Mouse (Mus musculus) olfactory bulb, adult 2 months (tissue): ENCODE measurements around the gene Prlhr.

Experiments
- CTCF ChIP-seq: fragments of 200-500 bp; IDR thresholded peaks from 2 replicates; pipeline ENCODE4 v1.5.1; 2012; ENCODE audit warnings: low read depth, mild to moderate bottlenecking, low read length, moderate library complexity; ENCODE audit not compliant: insufficient read depth
- POLR2A ChIP-seq: fragments of 200-500 bp; IDR thresholded peaks from 2 replicates; pipeline ENCODE4 v1.6.1; 2012; ENCODE audit warnings: mild to moderate bottlenecking, low read depth, low read length, moderate library complexity; ENCODE audit not compliant: insufficient read depth

DNA sequence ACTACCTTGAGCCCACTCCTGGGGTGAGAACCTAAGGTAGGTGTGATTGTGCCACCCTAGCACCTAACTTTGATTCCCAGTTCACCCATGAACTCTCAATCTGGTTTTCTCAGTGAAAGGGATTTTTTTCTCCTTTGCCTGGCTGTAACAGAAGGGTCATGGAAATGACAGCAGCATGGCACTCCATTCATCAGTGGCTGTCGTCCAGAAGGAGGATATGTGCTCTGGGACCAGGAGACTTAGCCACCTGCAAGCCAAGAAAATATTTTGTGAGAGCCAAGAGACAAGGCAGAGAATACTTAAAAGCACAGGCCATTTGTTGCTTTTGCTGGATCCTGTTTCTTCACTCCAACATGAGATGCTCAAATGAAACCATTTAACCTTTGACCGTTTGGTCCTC is 6.6 kb downstream of the Prlhr start:
- TF ChIP-seq CTCF: no peak
- TF ChIP-seq POLR2A: no peak
